Mouse (Mus musculus) olfactory bulb, adult 2 months (tissue): Measurements from ENCODE around the gene Zbtb1.

Experiments
- CTCF ChIP-seq: fragments of 200-500 bp; IDR thresholded peaks from 2 replicates; pipeline ENCODE4 v1.5.1; 2012; ENCODE audit warnings: low read depth, mild to moderate bottlenecking, low read length, moderate library complexity; ENCODE audit not compliant: insufficient read depth
- POLR2A ChIP-seq: fragments of 200-500 bp; IDR thresholded peaks from 2 replicates; pipeline ENCODE4 v1.6.1; 2012; ENCODE audit warnings: mild to moderate bottlenecking, low read depth, low read length, moderate library complexity; ENCODE audit not compliant: insufficient read depth

GRCm38 (mm10) chr12:76341080-76341479 is 29.0 kb upstream of the Zbtb1 start:
- TF ChIP-seq POLR2A (no peak), CTCF (no peak)
